ENCODE assay signal across 16 mouse cellular contexts in the genomic region with DNA sequence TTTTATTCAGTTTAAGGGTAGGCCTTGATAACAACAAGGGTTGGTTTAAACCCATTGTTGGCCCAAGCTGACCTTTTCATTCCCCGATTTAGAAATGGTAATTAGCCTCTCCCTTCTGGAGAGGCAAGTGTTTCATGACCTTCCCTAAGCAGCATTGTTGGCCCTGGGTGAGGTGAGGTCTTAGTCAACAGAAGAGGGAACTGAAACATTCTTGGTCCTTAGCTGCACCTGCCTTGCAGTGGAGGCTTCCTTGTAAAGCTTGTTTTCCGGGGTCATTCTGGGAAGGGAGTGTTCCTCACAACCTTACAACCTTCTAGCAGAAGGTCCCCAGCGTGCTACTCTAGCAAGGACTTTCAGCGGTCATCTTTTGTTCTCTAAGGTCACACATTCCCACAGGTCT.
"Had no signal": no experiment of that assay in that cellular context is flagged by ENCODE, and none has a peak within 500 bp of the region (broad histone marks: within the 10 kb centered on the region; RNA-seq: fewer than 3 reads in every experiment).

No protein-coding gene starts in this region.

- DNase-seq: kidney, adult 18-20 months; kidney, postnatal 10 days; kidney, postnatal 4 days; left cerebral cortex, postnatal 4 days; lung, embryonic 14.5 days; lung, postnatal 4 days; midbrain, embryonic 14.5 days; right cerebral cortex, postnatal 4 days; spleen, adult 18-20 months; thymus, postnatal 4 days had no signal

- H3K27ac ChIP-seq: layer of hippocampus, adult 2 months; limb, embryonic 13.5 days; liver, embryonic 14.5 days; midbrain, embryonic 10.5 days; neural tube, embryonic 12.5 days; stomach, embryonic 15.5 days had no signal

- H3K9me3 ChIP-seq: limb, embryonic 13.5 days; midbrain, embryonic 10.5 days; neural tube, embryonic 12.5 days; stomach, embryonic 15.5 days had no signal

- H3K4me1 ChIP-seq: neural tube, embryonic 12.5 days; stomach, embryonic 15.5 days had no signal

- H3K4me2 ChIP-seq: limb, embryonic 13.5 days; lung, embryonic 14.5 days; neural tube, embryonic 12.5 days; stomach, embryonic 15.5 days had no signal

- H3K9ac ChIP-seq: limb, embryonic 13.5 days; liver, embryonic 14.5 days; lung, embryonic 14.5 days; neural tube, embryonic 12.5 days; stomach, embryonic 15.5 days had no signal

- H3K36me3 ChIP-seq: limb, embryonic 13.5 days; midbrain, embryonic 10.5 days; neural tube, embryonic 12.5 days; stomach, embryonic 15.5 days had no signal

- H3K4me3 ChIP-seq: layer of hippocampus, adult 2 months; limb, embryonic 13.5 days; midbrain, embryonic 10.5 days; neural tube, embryonic 12.5 days; stomach, embryonic 15.5 days had no signal

- H3K27me3 ChIP-seq: limb, embryonic 13.5 days; neural tube, embryonic 12.5 days; stomach, embryonic 15.5 days had no signal
